Mouse (Mus musculus) layer of hippocampus, postnatal 10 days (tissue): Measurements from ENCODE around the gene Zfp182. TPM values are rescaled to one million over a fixed set of nuclear protein-coding genes. Genes with fewer than 3 reads are reported as not detected.

ENCODE experiments used
- DNase-seq, 2 experiments: peaks; one replicate each; pipeline ENCODE4 v3.0.0; 2021; ENCODE audit warnings: low spot score in 2 of 2
- long read RNA-seq: library from polyadenylated mRNA; stranded (forward); transcript quantifications from one replicate; pipeline ENCODE4 v2.0.0, GENCODE M21; 2023
- total RNA-seq, 2 experiments: library from RNA; stranded (reverse); gene quantifications; 2 replicates each; pipeline ENCODE4 v1.2.3; 2021

Gene Zfp182
- total RNA-seq, result 1 to 10 TPM; 8.3 to 9.3 TPM
- long read RNA-seq, result 0 reads

DNA sequence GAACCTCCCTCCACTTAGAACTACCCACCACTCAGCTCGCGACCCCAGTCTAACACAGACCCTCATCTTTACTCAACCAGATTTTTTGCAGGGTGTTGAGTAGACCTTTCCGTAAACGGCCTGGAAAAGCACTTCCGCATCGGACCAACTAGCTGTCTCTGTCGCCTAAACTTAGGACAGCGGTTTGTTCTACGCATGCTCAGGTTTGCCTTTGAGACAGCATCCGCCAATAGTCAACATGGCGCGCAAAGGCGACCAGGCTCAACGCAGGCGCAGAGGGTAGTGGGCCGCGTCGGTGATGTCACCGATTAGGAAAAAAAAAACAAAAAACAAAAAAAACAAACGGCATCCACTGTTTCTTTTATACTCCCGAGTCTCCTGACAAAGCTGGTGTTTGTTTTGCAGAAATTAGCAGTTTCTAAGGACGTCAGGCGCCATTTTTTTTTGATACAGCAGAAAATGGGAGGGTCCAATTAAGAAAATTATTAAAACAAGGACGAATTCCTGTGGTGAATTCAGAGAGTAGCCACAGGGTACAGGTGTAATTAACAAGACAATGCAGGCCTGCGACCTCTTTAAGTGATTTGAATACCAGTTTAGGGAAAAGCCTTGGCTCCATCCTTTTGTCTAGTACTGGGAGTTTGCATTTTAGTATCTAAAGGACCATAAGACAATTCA is at the start of gene Zfp182:
TSS of gene Zfp182 (minus strand) at position 451 of the 678 bp plus-strand sequence.
- peak; percentile 64 to 77 for DNase-seq

DNA sequence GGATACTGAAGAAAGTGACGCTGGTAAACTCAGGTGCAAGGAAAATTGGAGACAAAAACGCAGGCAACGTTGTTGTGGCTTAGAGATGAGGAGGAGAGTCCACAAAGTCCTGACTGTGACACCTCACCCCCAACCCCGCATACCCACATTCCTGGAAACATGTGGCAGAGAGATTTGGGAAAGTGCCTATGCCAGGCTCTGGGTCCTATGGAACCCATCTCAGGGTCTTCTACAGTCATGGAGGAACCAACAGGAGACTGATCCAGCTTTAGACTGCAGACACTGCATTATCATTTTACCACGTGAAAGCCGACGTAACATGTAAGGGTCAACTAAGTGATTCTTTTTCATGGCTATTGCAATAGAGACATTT is 27.7 kb upstream of the Zfp182 start:
- DNase-seq, result no peak

DNA sequence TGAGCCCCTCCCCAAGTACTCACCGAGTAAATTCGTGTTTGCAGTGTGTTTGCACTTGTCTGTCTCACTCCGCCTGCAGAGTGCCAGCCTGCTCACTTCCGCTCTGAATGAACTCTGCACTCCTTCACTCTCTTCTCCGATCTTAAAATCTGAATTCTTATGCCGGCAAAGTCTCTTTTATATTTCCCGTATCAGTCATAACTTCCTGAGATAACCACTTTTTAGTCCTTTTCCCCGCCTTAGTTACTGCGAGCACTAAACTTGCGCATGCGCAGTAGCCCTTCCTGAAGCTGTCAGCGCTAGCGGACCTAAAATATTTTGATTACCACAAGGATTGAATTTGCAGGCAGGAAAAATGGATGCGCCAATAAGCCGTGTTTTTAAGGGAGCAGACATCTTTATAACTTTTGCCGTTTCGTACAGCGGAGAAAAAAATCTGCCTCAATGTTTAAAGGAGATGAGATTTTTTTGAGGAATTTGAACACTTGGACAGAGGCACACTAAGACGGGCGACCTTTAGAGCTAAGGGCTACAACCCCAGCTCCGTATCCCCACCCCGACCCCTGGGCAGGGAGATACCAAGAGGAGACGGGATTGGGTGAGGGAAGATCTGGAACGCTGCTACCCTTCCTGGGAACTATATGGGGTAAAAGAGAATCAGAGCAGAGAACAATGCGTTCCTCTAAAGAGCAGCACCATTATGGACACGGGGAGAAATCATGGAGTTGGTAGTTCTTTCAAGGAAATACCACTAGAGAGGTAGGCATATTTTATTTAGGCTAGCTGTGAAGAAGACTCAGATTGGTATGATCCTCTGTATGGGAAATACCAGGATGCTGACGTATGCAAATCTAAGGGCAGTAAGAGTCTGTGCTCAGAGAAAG is 27.1 kb upstream of the Zfp182 start, which contains the start of gene Zfp300:
TSS of gene Zfp300 (minus strand) at position 545 of the 884 bp plus-strand sequence.
- DNase-seq, result peak; percentile 54 to 66

DNA sequence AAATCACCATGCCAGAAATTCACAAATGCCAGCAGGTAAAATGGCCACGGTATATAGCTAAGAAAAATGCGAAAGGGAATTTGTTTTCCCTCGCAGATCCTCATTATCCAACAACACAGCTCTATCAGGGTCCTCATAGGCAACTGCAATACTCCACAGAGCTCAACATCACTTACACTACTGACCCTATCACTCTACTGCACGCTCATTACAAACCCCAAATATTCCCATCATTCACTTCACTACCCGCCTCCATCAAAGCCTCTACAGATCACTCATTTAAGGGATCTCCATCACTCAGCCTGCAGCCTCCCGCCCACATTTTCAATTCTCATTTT is 26.5 kb upstream of the Zfp182 start:
- no peak for DNase-seq

DNA sequence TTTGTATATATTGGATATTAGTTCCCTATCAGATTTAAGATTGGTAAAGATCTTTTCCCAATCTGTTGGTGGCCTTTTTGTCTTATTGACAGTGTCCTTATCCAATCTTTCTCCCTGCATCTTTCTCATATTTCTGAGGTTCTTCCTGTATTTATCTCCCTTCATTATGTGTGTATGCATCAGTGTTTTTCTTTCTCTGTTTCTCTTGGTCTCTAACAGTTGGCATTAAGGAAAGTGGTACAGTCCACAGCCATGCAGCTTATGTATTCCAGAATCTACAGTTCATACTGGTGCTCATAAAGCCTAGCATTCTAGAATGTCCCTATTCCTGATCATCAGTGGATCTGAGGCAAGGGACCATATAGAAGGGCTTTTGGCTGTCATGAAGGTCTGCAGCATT is 6.0 kb upstream of the Zfp182 start, which contains the start of gene Spaca5:
TSS of gene Spaca5 (plus strand) at position 301 of the 400 bp plus-strand sequence.
- no peak for DNase-seq

DNA sequence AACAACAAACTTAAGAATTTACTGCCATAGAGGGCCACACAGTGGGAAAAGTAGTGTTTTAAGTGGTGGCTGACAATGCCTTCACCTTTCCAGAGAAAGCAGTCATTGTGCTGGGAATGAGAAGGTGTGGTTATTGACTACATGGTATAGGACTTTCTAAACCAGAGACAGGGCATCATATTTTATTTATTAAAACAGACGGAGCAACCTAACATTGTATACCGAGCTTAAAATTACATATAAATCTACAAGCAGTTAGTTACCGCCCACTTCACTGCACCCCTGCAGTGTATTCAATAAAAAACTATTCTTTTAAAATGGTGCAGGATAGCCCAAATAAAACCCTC is 401 bp upstream of the Zfp182 start:
- no peak for DNase-seq

DNA sequence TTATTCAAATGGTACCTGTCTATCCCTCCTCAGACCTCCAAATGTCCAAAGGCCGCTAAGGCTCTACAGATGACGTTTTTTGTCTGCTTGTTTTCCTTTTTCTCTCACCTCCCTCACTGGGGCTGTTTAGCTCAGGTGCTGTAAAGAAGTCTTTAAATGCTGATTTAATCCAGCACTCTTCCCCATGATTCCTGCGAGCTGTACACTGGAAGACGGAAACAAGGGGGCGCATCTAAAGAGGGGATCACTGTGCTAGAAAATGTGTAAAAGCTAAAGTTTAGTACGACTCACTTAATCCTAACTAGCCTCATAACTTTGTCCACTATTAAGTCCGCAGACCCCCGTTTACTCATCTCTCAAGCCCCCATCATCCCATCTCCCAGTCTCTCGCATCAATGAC is 656 bp downstream of the Zfp182 start:
- peak; percentile 2 to 11 for DNase-seq

DNA sequence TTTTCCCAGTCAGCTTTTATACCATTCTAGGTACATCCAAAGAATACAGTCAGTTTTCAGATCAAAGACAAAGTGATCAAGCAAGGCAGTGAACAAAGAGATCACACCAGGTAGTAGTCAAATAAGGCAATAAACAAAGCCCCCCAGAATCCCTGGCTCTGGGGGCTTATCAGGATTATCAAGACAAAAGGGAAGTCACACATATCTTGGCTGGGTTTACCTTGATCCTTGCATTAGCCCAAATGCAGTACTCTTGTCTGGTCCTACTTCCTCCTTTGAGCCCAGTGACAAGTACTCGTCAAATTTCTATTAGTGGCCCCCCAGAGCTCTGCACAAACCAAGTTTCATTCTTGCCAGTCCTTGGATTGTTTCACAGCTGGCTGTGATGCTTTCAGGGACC is 81.2 kb downstream of the Zfp182 start:
- DNase-seq, result no peak

Other genes starting within 250 kb of the Zfp182 start
- gene Timp1, start 192.2 kb downstream of the Zfp182 start, total RNA-seq, result 1 to 10 TPM in 1 of 2 experiments, under 1 TPM in 1; 0.56 to 1.1 TPM
- 100 to 1,000 TPM; 407 to 465 TPM for gene Syn1, start 141.3 kb downstream of the Zfp182 start, total RNA-seq
- gene Cfp, start 130.8 kb downstream of the Zfp182 start, total RNA-seq, result 10 to 100 TPM; 11.5 to 12.0 TPM
- gene Elk1, start 111.7 kb downstream of the Zfp182 start, total RNA-seq, result 10 to 100 TPM; 34.6 to 35.7 TPM
- gene Uxt, start 100.3 kb downstream of the Zfp182 start, total RNA-seq, result 10 to 100 TPM; 11.7 to 13.4 TPM
- gene Spaca5, start 6.1 kb upstream of the Zfp182 start, total RNA-seq, result not detected
- gene Zfp300, start 27.2 kb upstream of the Zfp182 start, total RNA-seq, result 1 to 10 TPM; 4.0 to 4.4 TPM
- not detected for gene Ssxa1, start 53.5 kb upstream of the Zfp182 start, total RNA-seq
- gene Gm21876, start 113.3 kb upstream of the Zfp182 start, total RNA-seq, result not detected